Mouse (Mus musculus) neutrophil, adult 59 days (primary cell): Measurements from ENCODE around the gene Olfr1109. TPM values are rescaled to one million over a fixed set of nuclear protein-coding genes. Genes with fewer than 3 reads are reported as not detected.

ENCODE experiments used
- total RNA-seq, 2 experiments: library from RNA; stranded (reverse); gene quantifications; 1 replicate in 1 of 2; 2 replicates in 1 of 2; pipeline ENCODE4 v1.2.4; 2023

Gene Olfr1109
- not detected for total RNA-seq

GRCm38 (mm10) chr2:87095908-87096307, at the start of gene Olfr1109:
TSS of gene Olfr1109 (minus strand) at chr2:87096008.

GRCm38 (mm10) chr2:87140200-87140599, 44.4 kb upstream of the Olfr1109 start, which contains the start of gene Olfr1110:
TSS of gene Olfr1110 (minus strand) at chr2:87140300.

GRCm38 (mm10) chr2:87114467-87114866, 18.7 kb upstream of the Olfr1109 start, which contains the start of gene Olfr259:
TSS of gene Olfr259 (minus strand) at chr2:87114567.

GRCm38 (mm10) chr2:87075717-87076116, 20.1 kb downstream of the Olfr1109 start, which contains the start of gene Olfr1107:
TSS of gene Olfr1107 (minus strand) at chr2:87075817.

GRCm38 (mm10) chr2:87052173-87052572, 43.6 kb downstream of the Olfr1109 start, which contains the start of gene Olfr1106:
TSS of gene Olfr1106 (minus strand) at chr2:87052273.

Other genes with a start within 250 kb of the Olfr1109 start
- not detected for gene Olfr1095, start 244.3 kb downstream of the Olfr1109 start, total RNA-seq
- not detected for gene Gm13723, start 221.2 kb downstream of the Olfr1109 start, total RNA-seq
- not detected for gene Olfr1097, start 203.8 kb downstream of the Olfr1109 start, total RNA-seq
- gene Olfr1098, start 171.5 kb downstream of the Olfr1109 start, total RNA-seq, result not detected
- gene Olfr1099, start 135.3 kb downstream of the Olfr1109 start, total RNA-seq, result not detected
- gene Olfr1100, start 116.1 kb downstream of the Olfr1109 start, total RNA-seq, result not detected
- not detected for gene Olfr1101, start 104.8 kb downstream of the Olfr1109 start, total RNA-seq
- not detected for gene Olfr1102, start 97.6 kb downstream of the Olfr1109 start, total RNA-seq
- gene Olfr1104, start 68.9 kb downstream of the Olfr1109 start, total RNA-seq, result not detected
- not detected for gene Olfr1105, start 59.5 kb downstream of the Olfr1109 start, total RNA-seq
- not detected for gene Olfr1106, start 43.7 kb downstream of the Olfr1109 start, total RNA-seq
- not detected for gene Olfr1107, start 20.2 kb downstream of the Olfr1109 start, total RNA-seq
- gene Olfr259, start 18.6 kb upstream of the Olfr1109 start, total RNA-seq, result not detected
- gene Olfr1110, start 44.3 kb upstream of the Olfr1109 start, total RNA-seq, result not detected
- gene Olfr1111, start 56.6 kb upstream of the Olfr1109 start, total RNA-seq, result not detected
- gene Olfr1112, start 91.8 kb upstream of the Olfr1109 start, total RNA-seq, result not detected
- gene Olfr1113, start 113.0 kb upstream of the Olfr1109 start, total RNA-seq, result not detected
- not detected for gene Olfr1115, start 152.0 kb upstream of the Olfr1109 start, total RNA-seq
- gene Olfr1116, start 171.5 kb upstream of the Olfr1109 start, total RNA-seq, result not detected
- gene Olfr1118, start 211.6 kb upstream of the Olfr1109 start, total RNA-seq, result not detected